Mouse (Mus musculus) ovary, postnatal 14 days (tissue): Measurements from ENCODE around the gene Unc79.

Experiments
- DNase-seq: peaks from one replicate; pipeline ENCODE4 v3.0.0; 2022; ENCODE audit warnings: low spot score

The Unc79 gene

DNA sequence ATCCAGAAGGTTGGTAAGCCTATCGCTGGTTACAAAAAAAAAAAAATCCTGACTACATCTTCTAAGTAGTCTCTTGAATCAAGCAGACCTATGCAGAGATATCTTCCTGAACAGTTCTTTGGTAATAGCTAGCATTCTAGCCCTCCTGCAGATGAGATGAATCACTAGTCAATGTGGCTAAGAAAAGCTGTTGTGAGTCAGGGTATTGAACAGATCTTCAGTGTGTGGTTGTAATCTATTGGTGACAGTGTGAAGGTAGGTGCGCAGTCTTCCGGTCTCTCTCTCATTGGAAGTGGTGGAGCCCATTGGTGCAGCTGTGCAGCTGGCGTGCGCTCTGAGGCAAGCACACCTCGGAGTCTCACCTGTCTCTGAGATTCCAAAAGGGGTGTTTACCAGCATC lies 180.3 kb downstream of the Unc79 start:
- no peak for DNase-seq

DNA sequence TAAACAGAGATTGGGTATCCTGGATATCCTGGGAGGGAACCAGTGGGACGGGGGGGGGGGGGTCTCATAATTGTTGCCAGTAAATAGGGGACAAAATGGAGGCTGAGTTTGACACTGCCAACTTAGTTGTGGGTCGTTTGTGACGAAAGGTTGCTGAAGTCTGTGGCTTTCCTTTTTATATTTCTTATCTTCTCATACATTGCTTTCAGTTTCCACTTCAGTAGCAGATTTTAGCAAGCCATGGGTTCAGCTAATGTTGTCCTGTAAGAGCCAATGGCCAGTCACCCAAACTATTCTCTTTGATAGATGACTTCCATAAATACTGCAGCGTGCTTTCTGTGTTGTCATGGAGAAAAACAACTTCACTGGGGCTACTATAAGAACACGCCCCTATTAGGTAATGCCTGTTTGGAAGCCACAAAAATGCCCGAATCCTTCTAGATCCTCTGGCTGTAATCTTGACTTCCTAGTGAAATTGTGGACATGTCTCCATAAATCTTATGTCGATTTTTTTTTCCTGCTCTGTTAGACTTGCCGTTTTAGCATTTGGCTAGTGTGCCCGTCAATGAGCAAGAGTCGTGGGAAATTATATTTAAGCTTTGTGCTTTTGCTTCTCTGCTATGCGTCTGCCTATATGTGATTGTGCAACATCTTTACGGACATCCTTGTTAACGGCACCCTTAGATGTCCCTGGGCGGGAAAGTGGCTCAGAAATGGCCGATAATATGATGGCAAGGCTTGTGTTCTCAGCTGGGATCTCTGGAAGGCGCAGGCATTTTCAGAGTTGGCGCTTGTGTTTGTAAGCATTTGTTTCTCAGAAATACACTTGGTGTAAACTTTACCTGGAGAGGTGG lies 181.0 kb downstream of the Unc79 start:
- DNase-seq = no peak

DNA sequence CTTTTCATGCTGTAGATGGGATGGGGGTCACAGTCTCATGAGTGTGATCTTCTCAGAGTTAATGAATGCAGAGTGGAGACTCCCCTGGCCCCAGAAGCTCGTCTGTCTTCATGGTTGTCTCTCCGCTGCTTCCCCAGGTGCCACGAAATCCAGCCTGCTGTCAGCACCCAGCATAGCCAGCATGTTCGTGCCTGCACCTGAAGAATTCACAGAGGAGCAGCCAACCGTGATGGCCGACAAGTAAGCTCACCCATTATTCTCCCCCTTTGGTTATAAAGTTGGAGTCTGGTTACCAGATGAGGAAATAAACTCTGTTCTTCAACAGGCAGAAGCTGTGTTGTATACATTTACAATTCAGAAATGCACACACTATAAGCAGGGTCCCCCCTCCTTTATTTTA lies 182.8 kb downstream of the Unc79 start:
- DNase-seq = no peak

DNA sequence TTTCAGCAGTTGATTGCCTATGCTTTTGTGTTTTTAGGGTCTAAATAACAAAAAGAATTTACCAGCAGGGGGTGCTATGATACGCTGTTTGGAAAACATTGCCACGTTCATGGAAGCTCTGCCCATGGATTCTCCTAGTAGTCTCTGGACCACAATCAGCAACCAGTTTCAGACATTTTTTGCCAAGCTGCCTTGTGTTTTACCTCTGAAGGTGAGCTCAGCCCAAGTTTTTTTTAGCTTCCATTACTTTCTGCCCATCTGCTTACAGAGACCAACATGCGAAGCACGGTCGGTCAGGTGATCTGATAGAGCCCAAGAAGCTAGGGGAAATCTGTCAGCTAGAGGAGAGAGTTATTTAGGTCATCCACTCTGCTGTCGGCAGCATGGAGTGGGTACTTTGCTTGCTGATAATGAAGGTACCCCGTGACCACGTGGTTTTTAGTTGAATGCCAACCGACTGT lies 193.9 kb downstream of the Unc79 start:
- DNase-seq = peak; percentile 45

DNA sequence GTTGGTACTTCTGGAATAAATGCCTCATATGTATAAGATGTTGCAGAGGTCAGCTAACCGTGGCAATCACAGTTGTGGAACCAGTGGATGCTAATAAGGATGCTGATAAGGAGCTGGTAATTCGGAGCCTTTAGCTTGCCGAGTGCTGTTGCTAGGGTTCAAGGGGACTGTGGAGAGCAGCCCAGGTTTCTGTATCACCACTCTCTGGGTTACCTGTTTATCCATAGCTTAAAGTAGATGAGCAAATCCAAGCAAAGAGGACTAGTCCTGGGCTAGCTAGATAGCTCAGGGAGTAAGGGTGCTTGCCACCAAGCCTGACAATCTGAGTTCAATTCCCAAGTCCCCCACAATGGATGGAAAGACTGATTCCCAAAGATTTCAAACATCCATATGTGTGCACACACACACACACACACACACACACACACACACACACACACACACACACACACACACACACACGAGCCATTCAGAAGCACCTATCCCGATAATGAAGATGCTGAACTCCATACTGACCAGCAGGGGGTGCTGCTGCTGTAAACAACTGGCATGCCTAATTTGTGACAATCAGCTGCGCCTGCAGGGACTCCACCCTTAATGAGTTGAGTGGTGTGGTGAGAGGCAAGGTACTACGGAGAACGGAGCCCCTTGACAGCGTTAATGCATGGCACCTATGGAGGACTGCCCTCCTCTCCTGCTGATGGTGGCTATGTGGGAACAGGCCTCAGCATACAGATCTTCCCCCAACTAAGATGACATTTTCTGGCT lies 195.3 kb downstream of the Unc79 start:
- DNase-seq = peak; percentile 38

DNA sequence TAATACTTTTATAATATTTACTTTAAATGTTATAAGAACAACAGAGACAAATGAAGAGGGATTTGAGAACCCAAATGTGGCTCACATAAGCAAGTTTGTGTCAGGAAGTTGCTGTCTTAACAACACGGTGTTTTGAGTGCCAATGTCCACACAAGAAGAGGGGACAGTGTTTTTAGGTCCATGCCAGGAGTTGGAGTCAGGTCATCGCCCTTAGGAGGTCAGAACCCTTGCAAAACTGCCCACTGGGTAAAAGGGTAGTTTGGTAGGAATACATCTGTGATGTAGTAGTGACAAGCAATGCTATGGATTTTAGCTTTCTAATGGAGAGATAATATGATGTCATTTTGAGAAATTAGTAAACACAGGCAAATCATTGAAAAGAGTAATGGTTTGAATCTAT lies 201.6 kb downstream of the Unc79 start:
- DNase-seq = no peak

DNA sequence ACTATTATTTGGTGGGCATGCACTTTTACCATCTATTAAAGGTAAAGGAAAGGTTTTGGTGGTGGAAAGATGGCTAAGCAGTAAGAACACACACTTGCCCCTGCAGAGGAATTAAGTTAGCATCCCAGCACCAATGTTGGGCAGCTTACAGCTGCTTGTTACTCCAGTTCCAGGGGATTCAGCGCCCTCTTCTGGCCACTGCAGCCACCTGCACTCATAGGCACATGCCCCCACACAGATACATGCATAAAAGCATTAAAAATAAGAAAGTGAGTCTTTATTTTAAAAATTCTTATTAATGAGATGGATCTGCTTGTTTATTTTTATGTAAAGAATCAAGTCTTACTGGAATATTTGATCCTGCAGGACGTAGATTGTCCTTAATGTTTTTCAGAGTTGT lies 206.3 kb downstream of the Unc79 start:
- DNase-seq = no peak

DNA sequence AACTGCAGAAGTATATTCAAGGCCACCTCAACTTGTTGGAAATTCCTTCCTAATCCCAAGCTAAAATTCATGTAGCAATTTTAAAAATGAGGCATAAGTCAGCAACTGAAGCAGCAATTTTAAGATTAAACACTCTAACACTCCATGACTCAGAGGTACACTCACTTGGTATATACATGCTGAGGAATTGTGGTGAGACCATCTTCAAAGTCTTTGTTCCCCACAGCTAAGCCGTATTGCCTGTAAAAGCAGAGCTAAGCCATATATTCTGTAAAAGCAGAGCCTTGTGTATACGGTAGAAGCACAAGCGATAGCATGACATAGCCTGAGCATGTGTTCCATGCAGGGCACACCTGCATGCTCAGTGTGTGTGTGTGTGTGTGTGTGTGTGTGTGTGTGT lies 206.7 kb downstream of the Unc79 start:
- DNase-seq = no peak

DNA sequence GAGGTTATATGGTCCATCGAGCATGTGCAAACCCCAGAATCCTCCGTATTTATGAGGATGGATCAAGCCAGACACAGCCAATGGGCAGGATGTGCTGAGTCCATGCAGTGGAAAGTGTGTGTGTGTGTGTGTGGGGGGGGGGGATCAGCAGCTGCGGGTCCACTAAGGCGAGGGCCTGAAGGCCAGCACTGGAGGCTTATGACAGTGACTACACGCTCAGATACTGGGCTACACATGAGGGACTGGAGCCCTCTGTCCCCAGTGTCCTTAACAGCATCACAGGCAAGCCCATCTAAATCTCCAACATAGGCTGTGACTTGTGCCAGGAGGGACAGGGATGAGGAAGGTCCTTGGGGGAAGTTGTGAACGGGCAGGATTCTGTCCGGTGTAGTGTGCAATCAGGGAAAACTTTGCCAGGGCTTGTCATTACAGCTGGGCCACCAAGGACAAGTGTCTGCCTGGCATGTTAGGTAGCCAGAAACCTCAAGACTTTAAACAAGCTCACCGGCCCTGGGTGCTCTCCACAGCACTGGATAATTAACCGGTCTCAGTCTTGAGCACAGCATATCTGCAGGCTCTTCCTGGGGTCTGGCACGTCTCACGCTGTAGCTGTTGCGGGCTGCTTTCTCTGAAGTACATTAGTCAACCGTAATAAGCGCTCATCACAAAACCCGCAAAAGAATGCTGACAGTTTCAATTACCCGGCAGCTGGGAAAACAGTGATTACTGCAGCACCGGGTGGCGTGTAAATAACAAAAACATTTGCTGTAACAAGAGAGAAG lies 208.7 kb downstream of the Unc79 start:
- DNase-seq = no peak

DNA sequence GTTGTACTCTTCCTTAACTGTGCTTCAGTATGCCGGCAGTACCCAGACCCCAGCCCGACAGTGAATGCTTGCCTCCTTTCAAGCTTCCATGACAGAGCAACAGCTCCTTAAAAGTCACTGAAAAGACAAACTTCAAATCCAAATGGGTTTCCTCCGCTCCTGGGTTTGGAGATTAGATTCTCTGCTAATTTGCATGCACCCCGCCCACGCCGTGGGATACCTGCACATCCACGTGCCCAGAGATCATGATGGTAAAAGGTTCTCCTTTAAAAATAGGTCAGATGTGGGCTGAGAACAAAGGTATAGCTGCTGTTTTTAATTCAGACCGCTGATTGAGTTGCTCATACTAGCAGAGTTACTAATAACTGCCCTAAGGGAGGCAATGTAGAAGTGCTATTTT lies 210.4 kb downstream of the Unc79 start:
- DNase-seq = no peak

DNA sequence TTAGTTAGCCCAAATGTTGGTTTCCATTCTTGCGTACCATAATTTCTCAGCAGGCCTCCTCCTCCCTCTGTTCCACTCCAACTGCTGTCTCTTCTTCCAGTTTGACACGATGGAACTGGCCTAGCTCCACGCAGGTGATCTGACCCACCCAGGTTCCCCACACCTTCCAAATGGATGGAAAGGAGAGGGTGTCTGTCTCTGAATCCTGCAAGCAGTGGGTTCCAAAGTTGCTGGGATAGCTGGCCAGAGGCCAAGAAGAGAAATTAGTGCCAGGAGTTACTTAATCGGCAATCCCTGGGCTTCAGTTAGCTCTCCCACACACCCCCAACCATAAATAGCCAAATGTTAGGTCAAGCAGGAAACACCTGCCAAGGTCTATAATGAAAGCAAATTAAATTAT lies 212.1 kb downstream of the Unc79 start:
- DNase-seq = peak; percentile 11

DNA sequence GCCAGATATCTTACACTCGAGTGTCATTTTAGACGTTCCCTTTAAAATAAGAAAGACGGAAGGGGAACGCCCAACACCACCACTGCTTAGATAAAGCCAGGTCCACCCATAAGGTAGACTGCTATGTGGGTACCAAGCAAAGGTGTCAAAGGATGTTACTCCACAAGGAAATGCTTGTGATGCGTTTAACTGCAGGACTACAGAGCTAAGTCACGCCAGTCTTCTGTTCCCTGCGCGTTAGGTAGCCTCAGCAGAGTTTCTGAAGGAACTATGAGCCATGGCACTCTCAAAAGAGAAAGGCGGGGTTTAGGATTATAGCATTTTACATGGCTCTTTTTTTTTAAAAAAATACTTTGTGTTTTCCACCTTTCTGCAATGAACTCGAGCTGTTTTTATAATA lies 214.9 kb downstream of the Unc79 start:
- DNase-seq = no peak

DNA sequence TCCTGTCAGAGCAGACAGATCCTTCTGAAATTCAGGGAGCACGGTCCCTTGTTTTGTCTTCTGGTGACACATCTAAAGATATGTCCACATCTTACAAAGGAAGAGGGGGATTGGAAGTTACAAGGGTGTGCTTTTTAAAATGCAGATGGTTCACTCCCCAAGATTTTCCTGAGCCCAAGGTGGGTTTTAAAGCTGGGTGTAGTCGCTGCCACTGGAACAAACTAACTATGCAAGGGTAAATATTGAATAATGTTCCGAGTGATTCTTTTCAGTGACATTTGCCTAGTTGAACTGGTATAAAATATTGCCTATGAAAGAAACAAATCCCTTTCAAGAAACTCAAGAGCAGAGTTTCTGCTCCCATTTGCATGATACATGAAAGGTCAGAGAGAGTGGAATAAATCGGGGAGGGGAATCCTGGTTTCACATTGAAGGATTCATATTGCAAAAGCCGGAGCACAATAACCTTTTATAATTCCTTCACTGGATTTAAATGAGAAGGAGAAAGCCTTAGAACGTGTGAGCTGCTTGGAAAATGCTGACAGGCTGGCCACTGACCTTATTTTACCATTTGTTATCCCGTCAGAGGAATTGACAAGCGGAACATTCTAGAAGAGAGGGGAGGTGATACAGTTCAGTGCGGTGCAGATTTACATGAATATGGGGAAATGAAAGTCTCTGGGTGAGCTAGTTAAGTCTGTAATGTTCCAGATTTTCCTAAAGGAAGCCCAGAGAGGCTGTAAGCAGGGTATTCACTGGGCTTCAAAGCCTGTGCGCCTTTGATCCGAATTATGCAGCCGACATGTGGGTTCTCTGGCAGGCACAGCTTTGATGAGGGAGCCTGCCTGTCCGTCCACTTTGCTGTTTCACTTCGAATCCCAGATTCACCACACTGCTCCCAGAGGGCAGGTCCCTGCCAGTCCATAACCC lies 215.7 kb downstream of the Unc79 start:
- DNase-seq = no peak

DNA sequence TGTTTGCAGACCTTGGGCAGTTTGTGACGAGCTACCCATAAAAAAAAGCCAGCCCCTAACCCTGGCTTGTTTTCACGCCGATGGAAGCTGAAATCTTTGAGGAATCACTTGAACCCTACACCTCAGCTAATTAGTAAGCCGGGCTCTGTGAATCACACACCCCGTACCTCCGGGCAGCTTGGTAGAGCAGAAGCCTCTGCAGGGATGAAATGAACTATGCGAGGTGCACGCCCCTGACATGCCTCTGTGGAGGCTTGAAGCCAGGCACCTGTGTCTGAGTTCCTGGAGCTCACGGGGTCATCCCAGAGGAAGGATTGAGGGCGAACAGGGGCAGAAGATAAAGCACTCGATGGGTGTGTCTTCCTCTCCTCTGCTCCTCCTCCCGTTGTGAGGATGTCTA lies 220.2 kb downstream of the Unc79 start:
- DNase-seq = no peak

DNA sequence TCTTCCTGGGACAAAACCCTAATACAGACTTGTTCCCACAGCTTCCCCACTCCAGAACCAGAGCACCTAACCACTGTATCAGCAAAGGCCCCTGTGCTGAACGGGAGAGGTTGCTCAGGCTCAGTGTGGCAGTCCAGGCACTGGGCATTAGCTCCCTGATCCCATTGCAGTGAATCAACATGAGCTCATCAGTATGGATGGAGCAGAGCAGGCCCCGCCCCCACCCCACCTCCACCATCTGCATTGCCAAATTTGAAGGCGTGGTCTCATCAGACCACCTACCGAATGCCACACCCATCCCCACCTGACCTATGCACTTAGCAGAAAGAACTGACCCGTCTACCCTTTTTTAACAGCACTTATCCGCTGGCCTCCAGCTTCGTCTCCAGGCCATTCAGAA lies 234.4 kb downstream of the Unc79 start:
- DNase-seq = no peak

DNA sequence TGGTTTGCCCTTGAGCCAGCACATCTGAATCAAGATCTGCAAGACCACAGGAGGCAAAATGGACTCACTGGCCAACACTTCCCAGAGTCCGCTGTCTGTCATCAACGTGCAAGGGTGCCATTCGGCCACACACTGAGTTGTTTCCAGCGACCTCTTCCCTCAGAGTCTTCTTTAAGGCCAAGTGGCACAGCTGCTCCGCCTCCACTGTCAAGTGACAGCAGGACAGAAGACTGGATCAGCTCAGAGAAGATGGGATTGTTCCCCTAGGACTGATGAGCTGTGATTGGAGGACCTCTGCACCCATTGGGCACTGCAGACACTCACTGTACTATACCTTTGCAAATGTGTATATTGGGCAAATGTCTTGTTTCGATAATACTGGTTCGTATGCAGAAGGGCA lies 238.4 kb downstream of the Unc79 start:
- no peak for DNase-seq

DNA sequence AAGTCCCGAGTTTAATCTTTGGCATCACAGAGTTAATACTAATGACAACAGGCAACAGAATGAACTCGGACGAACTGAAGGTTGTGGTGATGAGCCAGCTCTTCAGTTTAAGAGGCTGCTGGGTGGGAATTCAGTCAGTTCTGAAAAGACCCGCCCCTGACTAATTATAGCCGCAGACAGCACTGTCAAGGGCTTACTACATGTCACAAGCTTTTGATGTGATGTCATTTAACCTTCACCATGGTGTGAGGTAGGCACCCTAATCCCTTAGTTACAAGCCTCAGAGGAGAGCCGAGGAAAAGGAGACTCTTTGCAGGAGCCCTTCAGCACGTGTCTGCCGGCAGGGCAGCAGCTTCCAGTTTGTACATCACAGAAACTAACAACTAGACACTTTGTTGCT lies 239.6 kb downstream of the Unc79 start:
- no peak for DNase-seq

DNA sequence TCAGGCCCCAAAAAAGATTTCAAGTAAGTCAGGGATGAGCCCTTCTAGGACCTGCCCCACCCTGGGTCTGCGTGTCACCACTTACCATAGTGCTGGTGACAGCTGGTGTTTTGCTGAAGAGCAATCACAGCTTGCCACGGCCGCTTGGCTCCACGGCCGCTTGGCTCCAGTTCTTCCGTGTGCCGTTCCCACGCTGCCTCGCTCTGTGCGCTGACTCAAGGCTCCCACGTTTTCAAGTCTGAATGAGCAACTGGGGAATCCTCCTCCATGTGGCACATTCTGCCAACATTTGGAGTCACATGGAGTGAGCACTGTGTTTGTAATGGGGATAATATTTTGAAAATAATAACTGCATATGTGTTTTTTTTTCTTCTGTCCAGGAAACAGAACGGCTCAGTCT lies 241.1 kb downstream of the Unc79 start:
- no peak for DNase-seq

DNA sequence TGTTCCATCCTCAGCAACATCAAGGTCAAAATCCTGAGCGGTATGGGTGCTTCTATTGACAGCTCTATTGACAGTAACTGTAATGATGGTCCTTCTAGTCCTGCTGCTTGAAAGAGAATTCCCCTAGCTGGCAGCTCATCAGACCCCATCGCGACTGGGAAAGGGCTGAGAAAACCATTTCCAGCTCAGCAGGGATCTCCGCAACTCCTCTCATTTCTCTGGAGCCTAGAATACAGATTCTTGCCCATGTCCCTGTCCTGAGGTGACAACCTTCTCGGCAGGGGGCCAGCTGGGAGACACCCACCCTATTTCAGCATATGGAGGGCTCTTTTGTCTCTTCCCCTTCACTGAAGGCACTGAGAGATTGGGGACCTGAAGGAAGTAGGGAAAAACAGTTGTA lies 244.3 kb downstream of the Unc79 start:
- DNase-seq = no peak

DNA sequence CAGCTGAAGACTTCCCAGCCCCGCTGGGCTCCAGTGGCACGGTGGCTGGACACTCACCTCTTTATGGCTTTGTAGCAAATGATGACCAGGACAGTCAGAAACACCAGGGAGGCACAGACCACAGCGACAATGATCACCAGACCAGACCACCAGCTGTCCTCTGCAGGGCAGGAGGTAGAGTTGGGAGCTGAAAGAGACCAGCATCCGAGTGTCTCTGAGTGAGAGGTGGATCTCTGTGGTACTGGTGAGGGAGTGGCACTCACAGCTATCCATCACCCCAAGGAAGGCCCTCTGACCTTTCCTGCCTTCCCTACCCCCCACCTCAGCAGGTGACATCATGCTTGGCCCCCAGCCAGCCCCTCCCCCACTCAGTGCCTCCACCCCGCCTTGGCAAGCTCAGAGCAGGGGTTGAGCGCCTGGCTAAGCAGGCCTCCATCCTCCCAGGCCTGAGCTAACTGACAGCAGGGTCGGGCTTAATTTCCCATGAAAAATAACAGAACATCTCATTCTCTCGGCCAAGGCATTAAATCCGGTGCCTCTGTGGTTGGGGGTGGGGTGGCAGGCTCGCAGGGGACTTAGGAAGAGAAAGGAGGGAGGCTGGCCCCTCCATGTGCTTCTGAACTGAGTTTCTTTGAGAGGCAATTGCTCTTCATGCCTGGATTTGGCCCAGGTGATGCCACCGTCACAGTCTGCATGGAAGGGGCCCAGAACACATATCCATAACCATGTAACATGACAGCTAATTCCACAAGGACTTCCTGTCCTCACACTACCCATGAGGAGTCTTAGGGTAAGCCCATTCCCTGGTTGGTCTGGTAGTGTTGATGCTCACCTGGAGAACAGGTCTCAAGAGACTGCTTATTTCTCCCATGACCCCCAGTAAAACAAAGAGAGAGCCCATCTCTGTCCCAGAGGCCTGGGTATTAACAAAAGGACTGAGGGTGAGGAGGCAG lies 254.2 kb downstream of the Unc79 start:
- peak; percentile 41 for DNase-seq
